18 mouse cellular contexts compared by ENCODE assay signal in genomic region chr7:110784965-110785364, GRCm38 (mm10). TPM values are rescaled to one million over a fixed set of nuclear protein-coding genes. Genes with fewer than 3 reads are reported as not detected.
DNase-seq lines count a peak whose midpoint lies in the region; ATAC-seq and TF ChIP-seq lines count a peak whose summit lies in the region.
"Had no signal": no experiment of that assay in that cellular context is flagged by ENCODE, and none has a peak within 500 bp of the region (broad histone marks: within the 10 kb centered on the region; RNA-seq: fewer than 3 reads in every experiment).

No protein-coding gene starts in this region.

- H3K4me2 ChIP-seq in liver, postnatal 0 days (ENCODE audit: low read depth, low read length) = no peak overlapping the region
- no peak overlapping the region for H3K4me2 ChIP-seq in liver, embryonic 12.5 days
- no peak overlapping the region for H3K4me2 ChIP-seq in intestine, postnatal 0 days (replicated peaks; ENCODE audit: low read depth)
- no peak overlapping the region for H3K4me2 ChIP-seq in stomach, embryonic 15.5 days
- H3K4me2 ChIP-seq: embryonic facial prominence, embryonic 15.5 days; hindbrain, embryonic 15.5 days; liver, embryonic 11.5 days; midbrain, embryonic 12.5 days; neural tube, embryonic 12.5 days had no signal

- no peaks in the 10 kb centered on the region for H3K27me3 ChIP-seq in liver, postnatal 0 days (ENCODE audit: insufficient read depth, low read length)
- H3K27me3 ChIP-seq in liver, embryonic 12.5 days (replicated peaks) = no peaks in the 10 kb centered on the region
- no peaks in the 10 kb centered on the region for H3K27me3 ChIP-seq in intestine, postnatal 0 days (replicated peaks; ENCODE audit: control insufficient read depth, insufficient read depth, low read length)
- H3K27me3 ChIP-seq in stomach, embryonic 15.5 days (replicated peaks) = no peaks in the 10 kb centered on the region
- H3K27me3 ChIP-seq: embryonic facial prominence, embryonic 15.5 days; hindbrain, embryonic 15.5 days; midbrain, embryonic 12.5 days; neural tube, embryonic 12.5 days had no signal

- intact Hi-C loops in left cerebral cortex, postnatal 14 days (cut with DNase I) = no loop called here

- TF ChIP-seq CTCF in liver, postnatal 0 days (IDR thresholded peaks at IDR 0.05; ENCODE audit: low read depth) = no peak
- TF ChIP-seq CTCF in intestine, postnatal 0 days (IDR thresholded peaks at IDR 0.05; ENCODE audit: low read depth) = 0 out of 2 replicates have a peak, but pooled peaks have one; percentile 6

- H3K4me1 ChIP-seq in liver, postnatal 0 days (ENCODE audit: insufficient read depth) = peaks cover 29% of the 10 kb centered on the region
- peaks cover 47% of the 10 kb centered on the region for H3K4me1 ChIP-seq in liver, embryonic 12.5 days
- peaks cover 6% of the 10 kb centered on the region; the same call in 1 of the 2 replicates for H3K4me1 ChIP-seq in intestine, postnatal 0 days (replicated peaks; ENCODE audit: control insufficient read depth, insufficient read depth, low read length)
- H3K4me1 ChIP-seq in stomach, embryonic 15.5 days = peaks cover 14% of the 10 kb centered on the region
- H3K4me1 ChIP-seq: midbrain, embryonic 12.5 days; neural tube, embryonic 12.5 days had no signal

- H3K4me3 ChIP-seq in liver, postnatal 0 days (ENCODE audit: low read depth, low read length) = no peak overlapping the region
- no peak overlapping the region for H3K4me3 ChIP-seq in liver, embryonic 12.5 days
- H3K4me3 ChIP-seq in intestine, postnatal 0 days (ENCODE audit: low read depth, low read length) = no peak overlapping the region
- H3K4me3 ChIP-seq in stomach, embryonic 15.5 days (replicated peaks) = no peak overlapping the region
- H3K4me3 ChIP-seq: embryonic facial prominence, embryonic 15.5 days; hindbrain, embryonic 15.5 days; midbrain, embryonic 12.5 days; neural tube, embryonic 12.5 days had no signal

- no peak overlapping the region for H3K9ac ChIP-seq in liver, postnatal 0 days (replicated peaks)
- no peak overlapping the region for H3K9ac ChIP-seq in liver, embryonic 12.5 days
- H3K9ac ChIP-seq in intestine, postnatal 0 days (ENCODE audit: low read depth, low read length) = no peak overlapping the region
- H3K9ac ChIP-seq in stomach, embryonic 15.5 days = no peak overlapping the region
- H3K9ac ChIP-seq: embryonic facial prominence, embryonic 15.5 days; hindbrain, embryonic 15.5 days; midbrain, embryonic 12.5 days; neural tube, embryonic 12.5 days had no signal

- no peak for TF ChIP-seq EP300 in liver, postnatal 0 days (IDR thresholded peaks at IDR 0.05; ENCODE audit: low read depth)

- ATAC-seq in liver, postnatal 0 days = peak; percentile 24; the same call in 1 of the 2 replicates
- ATAC-seq in liver, embryonic 12.5 days = no peak
- peak; percentile 82 for ATAC-seq in intestine, postnatal 0 days
- peak; percentile 37; the same call in 1 of the 2 replicates for ATAC-seq in stomach, embryonic 15.5 days (ENCODE audit: insufficient read depth, low FRiP score, low read depth)
- ATAC-seq: forebrain, embryonic 16.5 days had no signal

- H3K36me3 ChIP-seq in liver, postnatal 0 days (replicated peaks; ENCODE audit: insufficient read depth, low read length) = peaks cover 25% of the 10 kb centered on the region
- peaks cover 88% of the 10 kb centered on the region for H3K36me3 ChIP-seq in liver, embryonic 12.5 days
- no peaks in the 10 kb centered on the region for H3K36me3 ChIP-seq in intestine, postnatal 0 days (ENCODE audit: control insufficient read depth, insufficient read depth)
- no peaks in the 10 kb centered on the region for H3K36me3 ChIP-seq in stomach, embryonic 15.5 days
- H3K36me3 ChIP-seq: embryonic facial prominence, embryonic 15.5 days; hindbrain, embryonic 15.5 days; midbrain, embryonic 12.5 days; neural tube, embryonic 12.5 days had no signal

- 74% methylated on average over 8 of the region's 8 CpGs for WGBS in liver, postnatal 0 days (ENCODE audit: insufficient replicate concordance)
- 79% methylated on average over 8 of the region's 8 CpGs for WGBS in liver, embryonic 12.5 days (ENCODE audit: insufficient replicate concordance)
- WGBS in intestine, postnatal 0 days = 22% methylated on average over 8 of the region's 8 CpGs
- WGBS in stomach, embryonic 15.5 days = 43% methylated on average over 8 of the region's 8 CpGs

- H3K27ac ChIP-seq in liver, postnatal 0 days (ENCODE audit: low read depth) = no peak overlapping the region
- H3K27ac ChIP-seq in liver, embryonic 12.5 days = no peak overlapping the region
- no peak overlapping the region for H3K27ac ChIP-seq in intestine, postnatal 0 days (ENCODE audit: low read depth, low read length)
- H3K27ac ChIP-seq in stomach, embryonic 15.5 days = no peak overlapping the region
- H3K27ac ChIP-seq: embryonic facial prominence, embryonic 15.5 days; hindbrain, embryonic 15.5 days; midbrain, embryonic 12.5 days; neural tube, embryonic 12.5 days had no signal

- DNase-seq in gastrocnemius, adult 18-20 months (ENCODE audit: low spot score) = peak; percentile 54
- no peak for DNase-seq in gastrocnemius, postnatal 4 days (ENCODE audit: low spot score in 2 of 2)
- DNase-seq in liver, postnatal 0 days = no peak
- no peak for DNase-seq in urinary bladder, postnatal 25 days (ENCODE audit: low spot score)
- no peak for DNase-seq in left cerebral cortex, postnatal 14 days (ENCODE audit: low spot score in 2 of 2)
- DNase-seq: cerebellum, adult 11 months; cerebellum, postnatal 36 days; heart, postnatal 10 days; thymus, adult 18-20 months had no signal

- H3K9me3 ChIP-seq in liver, postnatal 0 days (ENCODE audit: low read length) = no peaks in the 10 kb centered on the region
- no peaks in the 10 kb centered on the region for H3K9me3 ChIP-seq in liver, embryonic 12.5 days (replicated peaks)
- H3K9me3 ChIP-seq in intestine, postnatal 0 days (ENCODE audit: control insufficient read depth) = no peaks in the 10 kb centered on the region
- no peaks in the 10 kb centered on the region for H3K9me3 ChIP-seq in stomach, embryonic 15.5 days
- H3K9me3 ChIP-seq: embryonic facial prominence, embryonic 15.5 days; hindbrain, embryonic 15.5 days; midbrain, embryonic 12.5 days; neural tube, embryonic 12.5 days had no signal

RNA-seq across cellular contexts. Expression of gene Ampd3, which starts 17.0 kb away (rescaled TPM):
- 10 to 100 TPM; 10.8 to 15.2 TPM for total RNA-seq in gastrocnemius, adult 18-20 months (2021)
- 1 to 10 TPM; 8.7 to 8.8 TPM for total RNA-seq in gastrocnemius, postnatal 4 days (2021)
- polyA plus RNA-seq in liver, postnatal 0 days (2015; fragmentation: Nextera tagmentation; extraction: Ambion mirVana) = 12.3 and 16.6 TPM in 2 replicates
- 33.7 and 34.2 TPM in 2 replicates for polyA plus RNA-seq in liver, embryonic 12.5 days (2016; fragmentation: Nextera tagmentation; extraction: Ambion mirVana)
- polyA plus RNA-seq in intestine, postnatal 0 days (2015; fragmentation: Nextera tagmentation; extraction: Ambion mirVana) = 7.0 and 7.4 TPM in 2 replicates
- polyA plus RNA-seq in stomach, embryonic 15.5 days (2015; fragmentation: Nextera tagmentation; extraction: Ambion mirVana) = 5.0 and 5.9 TPM in 2 replicates
- total RNA-seq in left cerebral cortex, postnatal 14 days (2021) = 10 to 100 TPM; 23.6 to 28.2 TPM

RNA-seq across cellular contexts. Expression of gene Rnf141, which starts 59.3 kb away (rescaled TPM):
- total RNA-seq in gastrocnemius, adult 18-20 months (2021) = 10 to 100 TPM; 19.3 to 23.7 TPM
- 10 to 100 TPM; 22.0 to 22.6 TPM for total RNA-seq in gastrocnemius, postnatal 4 days (2021)
- polyA plus RNA-seq in liver, postnatal 0 days (2015; fragmentation: Nextera tagmentation; extraction: Ambion mirVana) = 21.9 and 22.9 TPM in 2 replicates
- polyA plus RNA-seq in liver, embryonic 12.5 days (2016; fragmentation: Nextera tagmentation; extraction: Ambion mirVana) = 29.1 and 31.7 TPM in 2 replicates
- polyA plus RNA-seq in intestine, postnatal 0 days (2015; fragmentation: Nextera tagmentation; extraction: Ambion mirVana) = 31.0 and 33.5 TPM in 2 replicates
- polyA plus RNA-seq in stomach, embryonic 15.5 days (2015; fragmentation: Nextera tagmentation; extraction: Ambion mirVana) = 37.7 and 45.5 TPM in 2 replicates
- 10 to 100 TPM; 73.5 to 77.7 TPM for total RNA-seq in left cerebral cortex, postnatal 14 days (2021)
